Mouse (Mus musculus) granulocyte monocyte progenitor cell, adult 5-6 weeks (primary cell): ENCODE results near the gene Evi2. TPM values are rescaled to one million over a fixed set of nuclear protein-coding genes. Genes with fewer than 3 reads are reported as not detected.

ENCODE experiments used
- ATAC-seq: replicated peaks from 2 replicates; pipeline ENCODE4 v1.8.0; 2016; ENCODE audit warnings: mild to moderate bottlenecking, moderate TSS enrichment, inconsistent platforms; ENCODE audit not compliant: poor library complexity, severe bottlenecking
- total RNA-seq, 2 experiments: library from RNA; stranded (forward) in 1 of 2; stranded (reverse) in 1 of 2; fragments of 200-712, 200-1000 nt in 1 of 2; fragments of >200 nt in 1 of 2; fragmentation: Nextera tagmentation in 1 of 2; gene quantifications; 2 replicates each; pipeline ENCODE4 v1.2.3; 2014 to 2017

Gene Evi2
- 20.2 and 33.1 TPM in 2 replicates for total RNA-seq (2014; fragmentation: Nextera tagmentation)
- 4.0 and 7.4 TPM in 2 replicates for total RNA-seq (2017)

GRCm38 (mm10) chr11:79530333-79530761 lies at the start of gene Evi2, which contains the start of gene Evi2a:
Gene Evi2 (minus strand): TSS chr11:79530589.
Gene Evi2a (minus strand): TSS chr11:79530609.
- ATAC-seq: peak; percentile 74

- ATAC-seq: peak; percentile 86
These were observed 47.4 kb upstream of the Evi2 start for GRCm38 (mm10) chr11:79577741-79578140.

- ATAC-seq: no peak
These were observed 45.1 kb upstream of the Evi2 start for GRCm38 (mm10) chr11:79575383-79576073.

GRCm38 (mm10) chr11:79573836-79574235 lies 43.4 kb upstream of the Evi2 start:
- peak; percentile 57 for ATAC-seq

GRCm38 (mm10) chr11:79570319-79570718 lies 39.9 kb upstream of the Evi2 start:
- ATAC-seq: peak; percentile 60

- no peak for ATAC-seq
These were observed 38.0 kb upstream of the Evi2 start for GRCm38 (mm10) chr11:79568197-79568911.

- ATAC-seq: no peak
These were observed 36.6 kb upstream of the Evi2 start for GRCm38 (mm10) chr11:79566947-79567346.

- ATAC-seq: no peak
These were observed 33.1 kb upstream of the Evi2 start for GRCm38 (mm10) chr11:79563493-79563892.

GRCm38 (mm10) chr11:79560536-79560935 lies 30.1 kb upstream of the Evi2 start:
- no peak for ATAC-seq

GRCm38 (mm10) chr11:79552622-79553021 lies 22.2 kb upstream of the Evi2 start:
- ATAC-seq: no peak

GRCm38 (mm10) chr11:79536293-79536692 lies 5.9 kb upstream of the Evi2 start:
- ATAC-seq: no peak

- ATAC-seq: no peak
These were observed 5.2 kb upstream of the Evi2 start for GRCm38 (mm10) chr11:79535554-79535953.

GRCm38 (mm10) chr11:79533950-79534690 lies 3.7 kb upstream of the Evi2 start:
- ATAC-seq: no peak

- ATAC-seq: no peak
These were observed 2.9 kb upstream of the Evi2 start for GRCm38 (mm10) chr11:79533311-79533710.

GRCm38 (mm10) chr11:79531485-79531884 lies 1.1 kb upstream of the Evi2 start:
- ATAC-seq: no peak

GRCm38 (mm10) chr11:79530774-79531173 lies 385 bp upstream of the Evi2 start:
- ATAC-seq: no peak

- ATAC-seq: no peak
These were observed 653 bp downstream of the Evi2 start for GRCm38 (mm10) chr11:79529736-79530135.

GRCm38 (mm10) chr11:79529226-79529625 lies 1.2 kb downstream of the Evi2 start:
- no peak for ATAC-seq

- no peak for ATAC-seq
These were observed 1.8 kb downstream of the Evi2 start for GRCm38 (mm10) chr11:79528601-79529000.

- ATAC-seq: peak; percentile 75
These were observed 2.5 kb downstream of the Evi2 start for GRCm38 (mm10) chr11:79527739-79528384.
